Mouse (Mus musculus): ENCODE measurements around the gene Rnase4. TPM values are rescaled to one million over a fixed set of nuclear protein-coding genes. Genes with fewer than 3 reads are reported as not detected.

Rnase4 gene
- polyA plus RNA-seq, 1 experiment, result 8.8 TPM

GRCm38 (mm10) chr14:51081035-51081434, 9.8 kb upstream of the Rnase4 start:
- Histone ChIP-seq H3K27me3 (ENCODE audit: control insufficient read depth, insufficient read depth, low read length) (no peaks in the 10 kb centered on the region), H3K4me1 (ENCODE audit: control insufficient read depth, insufficient read depth, low read length) (peaks cover 5% of the 10 kb centered on the region; the same call in 1 of the 2 replicates), H3K27ac (ENCODE audit: control insufficient read depth, insufficient read depth, low read depth, low read length) (no peak overlapping the region), H3K36me3 (ENCODE audit: control insufficient read depth, insufficient read depth, low read length) (no peaks in the 10 kb centered on the region), H3K4me3 (ENCODE audit: control insufficient read depth, low read depth, low read length) (no peak overlapping the region)
- TF ChIP-seq POLR2A (IDR thresholded peaks at IDR 0.05; ENCODE audit: control insufficient read depth, low read depth, low read length) (no peak), CTCF (IDR thresholded peaks at IDR 0.05; ENCODE audit: control insufficient read depth, insufficient read depth, insufficient replicate concordance, low read depth, low read length) (no peak)

- peak overlapping the region; percentile 69 for H3K4me3 ChIP-seq (ENCODE audit: control insufficient read depth, low read depth, low read length)
- TF ChIP-seq CTCF (IDR thresholded peaks at IDR 0.05; ENCODE audit: control insufficient read depth, insufficient read depth, insufficient replicate concordance, low read depth, low read length) (no peak), POLR2A (IDR thresholded peaks at IDR 0.05; ENCODE audit: control insufficient read depth, low read depth, low read length) (no peak)
- H3K27me3 ChIP-seq (ENCODE audit: control insufficient read depth, insufficient read depth, low read length), result no peaks in the 10 kb centered on the region
- H3K27ac ChIP-seq (ENCODE audit: control insufficient read depth, insufficient read depth, low read depth, low read length), result no peak overlapping the region
- peaks cover 5% of the 10 kb centered on the region; the same call in 1 of the 2 replicates for H3K4me1 ChIP-seq (ENCODE audit: control insufficient read depth, insufficient read depth, low read length)
- no peaks in the 10 kb centered on the region for H3K36me3 ChIP-seq (ENCODE audit: control insufficient read depth, insufficient read depth, low read length)
These were observed 8.0 kb upstream of the Rnase4 start for GRCm38 (mm10) chr14:51082599-51083581.

GRCm38 (mm10) chr14:51083805-51084204, 7.1 kb upstream of the Rnase4 start:
- Histone ChIP-seq H3K4me1 (ENCODE audit: control insufficient read depth, insufficient read depth, low read length) (peaks cover 8% of the 10 kb centered on the region; the same call in 1 of the 2 replicates), H3K4me3 (ENCODE audit: control insufficient read depth, low read depth, low read length) (no peak overlapping the region), H3K36me3 (ENCODE audit: control insufficient read depth, insufficient read depth, low read length) (no peaks in the 10 kb centered on the region), H3K27me3 (ENCODE audit: control insufficient read depth, insufficient read depth, low read length) (no peaks in the 10 kb centered on the region), H3K27ac (ENCODE audit: control insufficient read depth, insufficient read depth, low read depth, low read length) (no peak overlapping the region)
- TF ChIP-seq POLR2A (IDR thresholded peaks at IDR 0.05; ENCODE audit: control insufficient read depth, low read depth, low read length), result no peak

- TF ChIP-seq CTCF (IDR thresholded peaks at IDR 0.05; ENCODE audit: control insufficient read depth, insufficient read depth, insufficient replicate concordance, low read depth, low read length) (no peak), POLR2A (IDR thresholded peaks at IDR 0.05; ENCODE audit: control insufficient read depth, low read depth, low read length) (no peak)
- Histone ChIP-seq H3K4me3 (ENCODE audit: control insufficient read depth, low read depth, low read length) (no peak overlapping the region), H3K4me1 (ENCODE audit: control insufficient read depth, insufficient read depth, low read length) (peaks cover 8% of the 10 kb centered on the region; the same call in 1 of the 2 replicates), H3K36me3 (ENCODE audit: control insufficient read depth, insufficient read depth, low read length) (no peaks in the 10 kb centered on the region), H3K27me3 (ENCODE audit: control insufficient read depth, insufficient read depth, low read length) (no peaks in the 10 kb centered on the region), H3K27ac (ENCODE audit: control insufficient read depth, insufficient read depth, low read depth, low read length) (no peak overlapping the region)
These were observed 5.8 kb upstream of the Rnase4 start for GRCm38 (mm10) chr14:51085086-51085485.

GRCm38 (mm10) chr14:51085911-51086310, 5.0 kb upstream of the Rnase4 start:
- Histone ChIP-seq H3K4me1 (ENCODE audit: control insufficient read depth, insufficient read depth, low read length) (peaks cover 10% of the 10 kb centered on the region), H3K36me3 (ENCODE audit: control insufficient read depth, insufficient read depth, low read length) (no peaks in the 10 kb centered on the region)
- TF ChIP-seq POLR2A (IDR thresholded peaks at IDR 0.05; ENCODE audit: control insufficient read depth, low read depth, low read length) (no peak), CTCF (IDR thresholded peaks at IDR 0.05; ENCODE audit: control insufficient read depth, insufficient read depth, insufficient replicate concordance, low read depth, low read length) (no peak)

GRCm38 (mm10) chr14:51087762-51088161, 3.1 kb upstream of the Rnase4 start:
- Histone ChIP-seq H3K36me3 (ENCODE audit: control insufficient read depth, insufficient read depth, low read length) (no peaks in the 10 kb centered on the region), H3K4me3 (ENCODE audit: control insufficient read depth, low read depth, low read length) (no peak overlapping the region)

More at GRCm38 (mm10) chr14:51085911-51086310, 5.0 kb upstream of the Rnase4 start:
- no peaks in the 10 kb centered on the region for H3K27me3 ChIP-seq (ENCODE audit: control insufficient read depth, insufficient read depth, low read length)
- H3K27ac ChIP-seq (ENCODE audit: control insufficient read depth, insufficient read depth, low read depth, low read length), result no peak overlapping the region
- no peak overlapping the region for H3K4me3 ChIP-seq (ENCODE audit: control insufficient read depth, low read depth, low read length)

GRCm38 (mm10) chr14:51088166-51088969, 2.5 kb upstream of the Rnase4 start:
- H3K27me3 ChIP-seq (ENCODE audit: control insufficient read depth, insufficient read depth, low read length), result no peaks in the 10 kb centered on the region
- peaks cover 9% of the 10 kb centered on the region for H3K4me1 ChIP-seq (ENCODE audit: control insufficient read depth, insufficient read depth, low read length)
- no peaks in the 10 kb centered on the region for H3K36me3 ChIP-seq (ENCODE audit: control insufficient read depth, insufficient read depth, low read length)
- TF ChIP-seq POLR2A (IDR thresholded peaks at IDR 0.05; ENCODE audit: control insufficient read depth, low read depth, low read length) (no peak), CTCF (IDR thresholded peaks at IDR 0.05; ENCODE audit: control insufficient read depth, insufficient read depth, insufficient replicate concordance, low read depth, low read length) (no peak)
- H3K27ac ChIP-seq (ENCODE audit: control insufficient read depth, insufficient read depth, low read depth, low read length), result no peak overlapping the region; the same call in 1 of the 2 replicates
- peak overlapping the region; percentile 71 for H3K4me3 ChIP-seq (ENCODE audit: control insufficient read depth, low read depth, low read length)

More at GRCm38 (mm10) chr14:51087762-51088161, 3.1 kb upstream of the Rnase4 start:
- no peak for TF ChIP-seq CTCF (IDR thresholded peaks at IDR 0.05; ENCODE audit: control insufficient read depth, insufficient read depth, insufficient replicate concordance, low read depth, low read length)
- TF ChIP-seq POLR2A (IDR thresholded peaks at IDR 0.05; ENCODE audit: control insufficient read depth, low read depth, low read length), result no peak
- Histone ChIP-seq H3K27me3 (ENCODE audit: control insufficient read depth, insufficient read depth, low read length) (no peaks in the 10 kb centered on the region), H3K4me1 (ENCODE audit: control insufficient read depth, insufficient read depth, low read length) (peaks cover 12% of the 10 kb centered on the region), H3K27ac (ENCODE audit: control insufficient read depth, insufficient read depth, low read depth, low read length) (no peak overlapping the region)
